Mouse (Mus musculus): ENCODE measurements at regions not wholly inside any gene's neighbourhood (a gene's known extent, or its start where the extent isn't known, plus 50 kb on each side); places are given as distances from the start of the nearest gene placed in this dataset.

GRCm38 (mm10) chr16:19865306-19865705 is 105.3 kb downstream of the B3gnt5 start:
- Histone ChIP-seq H3K79me2 (ENCODE audit: control insufficient read depth, insufficient read depth, low read length, poor library complexity) (no peaks in the 10 kb centered on the region), H3K27ac (ENCODE audit: control insufficient read depth, low read depth, low read length) (no peak overlapping the region), H3K9ac (ENCODE audit: control insufficient read depth, low read depth, low read length, poor library complexity, severe bottlenecking) (no peak overlapping the region), H3K36me3 (ENCODE audit: control insufficient read depth in 1 of 2, insufficient read depth in 2 of 2, low read length in 2 of 2) (no peaks in the 10 kb centered on the region), H3K27me3 (ENCODE audit: control insufficient read depth in 1 of 2, insufficient read depth in 2 of 2, low read length in 2 of 2) (no peaks in the 10 kb centered on the region; a peak in 2 of 4 replicates), H3K4me1 (ENCODE audit: control insufficient read depth in 1 of 2, insufficient read depth in 2 of 2, low read length in 2 of 2) (no peaks in the 10 kb centered on the region), H3K9me3 (replicated peaks; ENCODE audit: insufficient read depth, low read length) (no peaks in the 10 kb centered on the region), H3K4me3 (ENCODE audit: control insufficient read depth in 1 of 2, insufficient read depth in 1 of 2, low read depth in 2 of 2, low read length in 2 of 2) (no peak overlapping the region)
- no peak for DNase-seq (ENCODE audit: low read depth, low spot score)
- TF ChIP-seq CHD2 (IDR thresholded peaks at IDR 0.05; ENCODE audit: low read length) (no peak), UBTF (IDR thresholded peaks at IDR 0.05; ENCODE audit: borderline replicate concordance, insufficient read depth, low read depth, low read length) (no peak), POLR2AphosphoS2 (IDR thresholded peaks at IDR 0.05; ENCODE audit: low read length) (no peak), ELF1 (IDR thresholded peaks at IDR 0.05; ENCODE audit: low read depth, low read length) (no peak), POLR2A (IDR thresholded peaks at IDR 0.05; ENCODE audit: control insufficient read depth in 1 of 2, insufficient read depth in 1 of 2, low read depth in 1 of 2, low read length in 2 of 2, poor library complexity in 1 of 2) (no peak), MAZ (IDR thresholded peaks at IDR 0.05; ENCODE audit: low read depth, low read length) (no peak), MEF2A (IDR thresholded peaks at IDR 0.05; ENCODE audit: extremely low read depth, insufficient replicate concordance, low read depth, low read length, poor library complexity, severe bottlenecking) (no peak), USF1 (IDR thresholded peaks at IDR 0.05; ENCODE audit: low read depth, low read length) (no peak), GATA1 (IDR thresholded peaks at IDR 0.05; ENCODE audit: low read depth, low read length) (no peak), MXI1 (IDR thresholded peaks at IDR 0.05; ENCODE audit: low read depth, low read length) (no peak), MYB (IDR thresholded peaks at IDR 0.05; ENCODE audit: low read depth, low read length) (no peak), RAD21 (IDR thresholded peaks at IDR 0.05; ENCODE audit: low read depth, low read length) (no peak), ZKSCAN1 (IDR thresholded peaks at IDR 0.05; ENCODE audit: low read depth, low read length) (no peak), MAX (IDR thresholded peaks at IDR 0.05; ENCODE audit: low read length) (no peak), GABPA (IDR thresholded peaks at IDR 0.05; ENCODE audit: low read depth, low read length) (no peak), E2F4 (IDR thresholded peaks at IDR 0.05; ENCODE audit: borderline replicate concordance, low read depth, low read length) (no peak), KAT2A (conservative IDR thresholded peaks at IDR 0.05; ENCODE audit: low read depth, low read length) (no peak), ZMIZ1 (IDR thresholded peaks at IDR 0.05; ENCODE audit: low read depth, low read length) (no peak), CHD1 (IDR thresholded peaks at IDR 0.05; ENCODE audit: low read depth, low read length) (no peak), SMC3 (IDR thresholded peaks at IDR 0.05; ENCODE audit: low read depth, low read length) (no peak)

- H3K27me3 ChIP-seq (ENCODE audit: control insufficient read depth in 1 of 2, insufficient read depth in 2 of 2, low read length in 2 of 2), result no peaks in the 10 kb centered on the region; a peak in 1 of 4 replicates
- TF ChIP-seq CHD2 (IDR thresholded peaks at IDR 0.05; ENCODE audit: low read length) (no peak), ZMIZ1 (IDR thresholded peaks at IDR 0.05; ENCODE audit: low read depth, low read length) (no peak), MAFK (IDR thresholded peaks at IDR 0.05; ENCODE audit: borderline replicate concordance, low read depth, low read length) (no peak), GABPA (IDR thresholded peaks at IDR 0.05; ENCODE audit: low read depth, low read length) (no peak), USF1 (IDR thresholded peaks at IDR 0.05; ENCODE audit: low read depth, low read length) (no peak), ELF1 (IDR thresholded peaks at IDR 0.05; ENCODE audit: low read depth, low read length) (no peak), HCFC1 (IDR thresholded peaks at IDR 0.05; ENCODE audit: low read depth, low read length) (no peak), SMC3 (IDR thresholded peaks at IDR 0.05; ENCODE audit: low read depth, low read length) (no peak), POLR2AphosphoS2 (IDR thresholded peaks at IDR 0.05; ENCODE audit: low read length) (no peak), NRF1 (IDR thresholded peaks at IDR 0.05; ENCODE audit: insufficient read depth, low read depth, low read length, poor library complexity, severe bottlenecking) (no peak), CTCF (IDR thresholded peaks at IDR 0.05 in 2 of 3, conservative IDR thresholded peaks at IDR 0.05 in 1 of 3; ENCODE audit: control insufficient read depth in 1 of 3, insufficient read depth in 1 of 3, low read depth in 2 of 3, low read length in 3 of 3, poor library complexity in 1 of 3, severe bottlenecking in 1 of 3) (no peak), E2F4 (IDR thresholded peaks at IDR 0.05; ENCODE audit: borderline replicate concordance, low read depth, low read length) (no peak), BHLHE40 (IDR thresholded peaks at IDR 0.05; ENCODE audit: borderline replicate concordance, low read depth, low read length) (no peak), ZNF384 (IDR thresholded peaks at IDR 0.05; ENCODE audit: low read depth, low read length) (no peak), MYC (IDR thresholded peaks at IDR 0.05; ENCODE audit: low read depth, low read length) (no peak), MYB (IDR thresholded peaks at IDR 0.05; ENCODE audit: low read depth, low read length) (no peak), ZKSCAN1 (IDR thresholded peaks at IDR 0.05; ENCODE audit: low read depth, low read length) (no peak), SIN3A (IDR thresholded peaks at IDR 0.05; ENCODE audit: low read length) (no peak), ZC3H11A (IDR thresholded peaks at IDR 0.05; ENCODE audit: low read depth, low read length) (no peak), EP300 (IDR thresholded peaks at IDR 0.05; ENCODE audit: low read depth in 1 of 2, low read length in 2 of 2) (no peak)
- no peaks in the 10 kb centered on the region for H3K79me2 ChIP-seq (ENCODE audit: control insufficient read depth, insufficient read depth, low read length, poor library complexity)
- no peak overlapping the region for H3K9ac ChIP-seq (ENCODE audit: control insufficient read depth, low read depth, low read length, poor library complexity, severe bottlenecking)
- no peaks in the 10 kb centered on the region for H3K9me3 ChIP-seq (replicated peaks; ENCODE audit: insufficient read depth, low read length)
- no peaks in the 10 kb centered on the region for H3K36me3 ChIP-seq (ENCODE audit: control insufficient read depth in 1 of 2, insufficient read depth in 2 of 2, low read length in 2 of 2)
- no peak overlapping the region for H3K4me3 ChIP-seq (ENCODE audit: control insufficient read depth in 1 of 2, insufficient read depth in 1 of 2, low read depth in 2 of 2, low read length in 2 of 2)
- no peaks in the 10 kb centered on the region for H3K4me1 ChIP-seq (ENCODE audit: control insufficient read depth in 1 of 2, insufficient read depth in 2 of 2, low read length in 2 of 2)
- no peak overlapping the region for H3K27ac ChIP-seq (ENCODE audit: control insufficient read depth, low read depth, low read length)
- no peak for DNase-seq (ENCODE audit: low read depth, low spot score)
Measured at GRCm38 (mm10) chr16:19865931-19866330, 105.9 kb downstream of the B3gnt5 start.

Measured in MEL (cell line).